Mouse (Mus musculus): ENCODE measurements at regions not wholly inside any gene's neighbourhood (a gene's known extent, or its start where the extent isn't known, plus 50 kb on each side); places are given as distances from the start of the nearest gene placed in this dataset.

GRCm38 (mm10) chr9:74342176-74342575 lies 232.0 kb downstream of the Wdr72 start:
- Histone ChIP-seq H3K27ac (no peak overlapping the region), H3K4me1 (no peaks in the 10 kb centered on the region), H3K36me3 (no peaks in the 10 kb centered on the region), H3K27me3 (ENCODE audit: insufficient read depth, poor library complexity, severe bottlenecking) (no peaks in the 10 kb centered on the region), H3K4me3 (no peak overlapping the region), H3K9me3 (no peaks in the 10 kb centered on the region)
- 67% methylated on average over 1 of the region's 1 CpGs for WGBS
- no peak for DNase-seq (ENCODE audit: low spot score)

GRCm38 (mm10) chr9:74345027-74345426 lies 234.9 kb downstream of the Wdr72 start:
- no peak for DNase-seq (ENCODE audit: low spot score)
- H3K9me3 ChIP-seq, result no peaks in the 10 kb centered on the region
- 88% methylated on average over 7 of the region's 7 CpGs for WGBS
- no peaks in the 10 kb centered on the region for H3K36me3 ChIP-seq
- H3K4me1 ChIP-seq, result no peaks in the 10 kb centered on the region
- H3K27me3 ChIP-seq (ENCODE audit: insufficient read depth, poor library complexity, severe bottlenecking), result no peaks in the 10 kb centered on the region
- H3K4me3 ChIP-seq, result no peak overlapping the region
- H3K27ac ChIP-seq, result no peak overlapping the region

DNA sequence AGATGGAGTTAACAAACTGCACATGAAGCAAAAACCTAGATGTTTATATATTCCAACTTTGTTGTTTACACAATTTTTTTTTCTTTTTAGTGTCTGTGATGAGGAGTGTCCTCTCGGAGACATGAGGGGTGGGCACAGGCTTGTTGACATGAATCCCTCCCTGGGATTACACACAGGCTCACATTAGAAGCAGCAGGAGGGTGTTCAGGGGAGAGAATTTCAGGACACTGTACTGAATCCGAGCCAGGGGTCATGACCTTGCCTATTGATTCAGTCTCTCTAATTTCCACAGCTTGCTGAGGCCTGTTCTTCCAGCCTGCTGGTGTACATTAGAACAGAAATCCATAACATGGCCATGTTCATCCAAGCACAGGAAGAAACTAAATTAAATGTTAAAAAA lies 238.6 kb downstream of the Wdr72 start:
- DNase-seq (ENCODE audit: low spot score), result no peak
- Histone ChIP-seq H3K36me3 (no peaks in the 10 kb centered on the region), H3K4me1 (no peaks in the 10 kb centered on the region), H3K27ac (no peak overlapping the region), H3K27me3 (ENCODE audit: insufficient read depth, poor library complexity, severe bottlenecking) (no peaks in the 10 kb centered on the region), H3K4me3 (no peak overlapping the region), H3K9me3 (no peaks in the 10 kb centered on the region)
- WGBS, result 38% methylated on average over 2 of the region's 2 CpGs

DNA sequence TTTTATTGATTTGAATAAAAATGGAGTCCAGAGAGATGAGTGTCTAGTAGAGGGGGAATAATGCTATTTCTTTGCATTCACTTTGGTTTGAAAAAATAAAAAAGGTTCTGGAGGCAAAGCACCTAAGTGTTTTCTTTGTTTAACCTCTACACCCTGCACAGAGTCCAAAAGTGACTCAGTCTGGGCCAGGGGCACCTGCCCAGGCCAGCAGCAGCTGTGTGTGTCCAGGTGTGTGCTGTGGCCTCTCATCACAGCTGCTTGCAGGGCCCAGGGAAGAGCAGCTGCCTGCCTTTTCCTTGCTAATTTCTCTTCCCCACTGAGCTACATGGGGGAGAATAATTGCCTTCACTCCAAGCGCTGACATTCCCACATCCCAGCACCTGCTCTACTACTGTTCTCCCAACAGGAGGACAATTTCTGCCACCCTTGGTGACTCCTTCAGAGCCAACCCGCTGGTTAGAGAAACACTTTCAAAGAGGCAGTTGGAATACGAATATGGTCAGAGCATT lies 255.8 kb downstream of the Wdr72 start:
- no peaks in the 10 kb centered on the region for H3K27me3 ChIP-seq (ENCODE audit: insufficient read depth, poor library complexity, severe bottlenecking)
- no peaks in the 10 kb centered on the region for H3K4me1 ChIP-seq
- no peaks in the 10 kb centered on the region for H3K36me3 ChIP-seq
- H3K9me3 ChIP-seq, result no peaks in the 10 kb centered on the region
- H3K4me3 ChIP-seq, result no peak overlapping the region
- no peak overlapping the region for H3K27ac ChIP-seq
- DNase-seq (ENCODE audit: low spot score), result no peak
- 43% methylated on average over 3 of the region's 3 CpGs for WGBS

GRCm38 (mm10) chr9:74376191-74376590 lies 266.0 kb downstream of the Wdr72 start:
- Histone ChIP-seq H3K27ac (no peak overlapping the region), H3K4me3 (no peak overlapping the region), H3K9me3 (no peaks in the 10 kb centered on the region), H3K4me1 (no peaks in the 10 kb centered on the region), H3K36me3 (no peaks in the 10 kb centered on the region), H3K27me3 (ENCODE audit: insufficient read depth, poor library complexity, severe bottlenecking) (no peaks in the 10 kb centered on the region)
- DNase-seq (ENCODE audit: low spot score), result no peak

- Histone ChIP-seq H3K27ac (no peak overlapping the region), H3K36me3 (no peaks in the 10 kb centered on the region), H3K9me3 (no peaks in the 10 kb centered on the region), H3K27me3 (ENCODE audit: insufficient read depth, poor library complexity, severe bottlenecking) (no peaks in the 10 kb centered on the region), H3K4me3 (no peak overlapping the region), H3K4me1 (no peaks in the 10 kb centered on the region)
- no peak for DNase-seq (ENCODE audit: low spot score)
These were observed 267.0 kb downstream of the Wdr72 start for GRCm38 (mm10) chr9:74377204-74377603.

- no peak for DNase-seq (ENCODE audit: low spot score)
- H3K27me3 ChIP-seq (ENCODE audit: insufficient read depth, poor library complexity, severe bottlenecking), result no peaks in the 10 kb centered on the region
These were observed 274.2 kb downstream of the Wdr72 start for GRCm38 (mm10) chr9:74384206-74384896.

GRCm38 (mm10) chr9:74425594-74425993 lies 315.4 kb downstream of the Wdr72 start:
- Histone ChIP-seq H3K4me3 (no peak overlapping the region), H3K27me3 (ENCODE audit: insufficient read depth, poor library complexity, severe bottlenecking) (no peaks in the 10 kb centered on the region), H3K27ac (no peak overlapping the region), H3K9me3 (no peaks in the 10 kb centered on the region), H3K4me1 (no peaks in the 10 kb centered on the region), H3K36me3 (no peaks in the 10 kb centered on the region)
- no peak for DNase-seq (ENCODE audit: low spot score)
- WGBS, result 78% methylated on average over 2 of the region's 2 CpGs

More at GRCm38 (mm10) chr9:74384206-74384896, 274.2 kb downstream of the Wdr72 start:
- no peaks in the 10 kb centered on the region for H3K36me3 ChIP-seq
- H3K4me1 ChIP-seq, result no peaks in the 10 kb centered on the region
- no peak overlapping the region for H3K4me3 ChIP-seq
- 78% methylated on average over 8 of the region's 8 CpGs for WGBS
- no peak overlapping the region for H3K27ac ChIP-seq
- H3K9me3 ChIP-seq, result no peaks in the 10 kb centered on the region

DNA sequence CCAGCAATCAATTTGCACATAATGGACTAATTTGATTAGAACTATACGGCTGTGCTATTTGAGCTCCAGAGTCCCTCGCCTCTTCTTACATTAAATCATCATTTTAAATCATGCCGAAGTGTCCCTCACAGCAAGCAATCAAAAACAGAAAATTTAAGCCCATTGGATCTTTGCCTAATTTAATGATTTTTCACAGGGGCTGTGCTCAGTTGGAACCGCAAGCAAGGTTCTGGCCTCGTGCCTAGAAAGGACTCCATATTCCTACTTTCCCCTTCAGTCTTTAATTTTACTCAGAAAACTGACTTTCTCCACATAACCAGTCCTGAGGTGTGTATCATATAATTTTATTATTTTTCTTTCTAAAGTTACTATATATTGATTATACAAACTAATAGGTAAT lies 339.8 kb downstream of the Wdr72 start:
- no peaks in the 10 kb centered on the region for H3K27me3 ChIP-seq (ENCODE audit: insufficient read depth, poor library complexity, severe bottlenecking)
- no peaks in the 10 kb centered on the region for H3K9me3 ChIP-seq
- whole genome bisulfite sequencing, result 95% methylated on average over 5 of the region's 5 CpGs
- DNase-seq (ENCODE audit: low spot score), result no peak
- H3K27ac ChIP-seq, result no peak overlapping the region
- H3K4me1 ChIP-seq, result no peaks in the 10 kb centered on the region
- no peaks in the 10 kb centered on the region for H3K36me3 ChIP-seq
- no peak overlapping the region for H3K4me3 ChIP-seq

- Histone ChIP-seq H3K27ac (no peak overlapping the region), H3K4me3 (no peak overlapping the region), H3K4me1 (no peaks in the 10 kb centered on the region), H3K36me3 (no peaks in the 10 kb centered on the region), H3K9me3 (no peaks in the 10 kb centered on the region), H3K27me3 (ENCODE audit: insufficient read depth, poor library complexity, severe bottlenecking) (no peaks in the 10 kb centered on the region)
- 54% methylated on average over 2 of the region's 2 CpGs for WGBS
- no peak for DNase-seq (ENCODE audit: low spot score)
These were observed 350.9 kb downstream of the Wdr72 start for GRCm38 (mm10) chr9:74461084-74461483.

DNA sequence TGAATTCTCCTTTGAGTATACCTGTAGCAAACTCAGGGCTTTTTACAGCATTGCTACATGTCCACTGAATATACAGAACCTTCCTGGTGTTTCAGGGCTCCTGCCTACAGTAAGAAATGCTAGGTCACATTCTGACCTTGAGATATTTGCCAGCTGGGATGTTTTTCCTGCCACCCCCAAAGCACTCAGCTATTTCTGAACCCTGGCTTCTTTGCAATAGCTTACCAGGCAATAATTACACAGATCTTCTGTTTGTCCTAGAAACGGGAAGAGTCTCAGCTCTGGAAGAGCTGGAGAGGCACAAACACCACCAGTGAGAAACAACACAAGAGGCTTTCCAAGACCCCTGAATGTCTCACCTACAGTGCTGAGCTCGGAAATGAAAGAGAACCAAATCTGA lies 366.7 kb downstream of the Wdr72 start:
- WGBS, result 34% methylated on average over 2 of the region's 2 CpGs
- Histone ChIP-seq H3K27ac (no peak overlapping the region), H3K36me3 (no peaks in the 10 kb centered on the region), H3K4me1 (0 out of 2 replicates have a peak, but pooled peaks cover 4% of the 10 kb centered on the region), H3K4me3 (no peak overlapping the region), H3K9me3 (no peaks in the 10 kb centered on the region), H3K27me3 (ENCODE audit: insufficient read depth, poor library complexity, severe bottlenecking) (no peaks in the 10 kb centered on the region)
- DNase-seq (ENCODE audit: low spot score), result no peak

GRCm38 (mm10) chr9:74479273-74479672 lies 369.1 kb downstream of the Wdr72 start:
- no peak overlapping the region for H3K4me3 ChIP-seq
- no peaks in the 10 kb centered on the region for H3K36me3 ChIP-seq
- H3K4me1 ChIP-seq, result 0 out of 2 replicates have a peak, but pooled peaks cover 4% of the 10 kb centered on the region
- no peak for DNase-seq (ENCODE audit: low spot score)
- 76% methylated on average over 8 of the region's 8 CpGs for WGBS
- no peaks in the 10 kb centered on the region for H3K9me3 ChIP-seq
- no peak overlapping the region for H3K27ac ChIP-seq
- no peaks in the 10 kb centered on the region for H3K27me3 ChIP-seq (ENCODE audit: insufficient read depth, poor library complexity, severe bottlenecking)

DNA sequence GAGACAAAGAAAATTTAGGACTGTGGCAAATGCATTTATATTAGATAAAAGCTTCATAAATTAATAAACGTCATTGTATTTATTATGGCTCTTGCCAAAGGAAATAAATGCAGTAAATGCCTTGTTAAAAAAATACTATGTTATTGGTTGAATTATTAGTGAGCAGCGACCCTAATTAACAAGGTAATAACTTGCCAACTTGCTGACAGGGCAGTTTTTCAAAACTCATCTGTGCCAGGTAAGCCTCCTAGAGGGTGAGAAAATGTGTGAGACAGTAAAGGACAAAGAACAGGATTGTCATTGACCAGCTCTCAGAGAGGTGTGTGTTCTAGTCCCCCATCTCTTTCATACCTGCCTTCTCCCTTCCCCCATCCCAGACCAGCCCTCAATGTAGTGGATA lies 347.8 kb upstream of the Onecut1 start:
- Histone ChIP-seq H3K27me3 (ENCODE audit: insufficient read depth, poor library complexity, severe bottlenecking) (no peaks in the 10 kb centered on the region), H3K27ac (no peak overlapping the region), H3K4me3 (no peak overlapping the region), H3K4me1 (no peaks in the 10 kb centered on the region), H3K36me3 (no peaks in the 10 kb centered on the region), H3K9me3 (no peaks in the 10 kb centered on the region)
- 65% methylated on average over 2 of the region's 2 CpGs for WGBS
- DNase-seq (ENCODE audit: low spot score), result no peak

DNA sequence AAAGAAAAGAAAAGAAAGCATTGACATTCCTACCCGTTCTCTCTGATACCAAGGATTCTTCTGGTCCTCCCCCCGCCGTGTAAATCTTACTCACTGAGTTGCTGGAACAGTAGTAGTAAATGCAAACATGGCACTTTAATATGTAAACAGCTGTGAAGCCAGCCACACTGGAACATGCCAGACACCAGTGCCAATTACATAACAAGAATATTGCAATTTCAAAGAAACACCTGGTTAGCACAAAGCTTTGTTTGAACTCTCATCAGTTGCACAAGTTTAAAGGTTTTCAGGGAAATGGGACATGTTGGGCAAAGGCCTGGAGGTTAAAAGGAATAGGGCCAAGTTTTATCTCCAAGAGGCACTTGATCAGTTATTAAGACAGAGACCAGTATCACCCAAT lies 333.2 kb upstream of the Onecut1 start:
- Histone ChIP-seq H3K27ac (no peak overlapping the region), H3K9me3 (no peaks in the 10 kb centered on the region), H3K27me3 (ENCODE audit: insufficient read depth, poor library complexity, severe bottlenecking) (no peaks in the 10 kb centered on the region), H3K4me1 (no peaks in the 10 kb centered on the region), H3K4me3 (no peak overlapping the region), H3K36me3 (no peaks in the 10 kb centered on the region)
- DNase-seq (ENCODE audit: low spot score), result no peak
- 78% methylated on average over 3 of the region's 3 CpGs for WGBS

Data from heart, embryonic 10.5 days (tissue).